Mouse (Mus musculus): ENCODE measurements around the gene Idh2.

The Idh2 gene

GRCm38 (mm10) chr7:80123115-80123514, 7.9 kb upstream of the Idh2 start:
- DNase-seq (ENCODE audit: low spot score): no peak

DNA sequence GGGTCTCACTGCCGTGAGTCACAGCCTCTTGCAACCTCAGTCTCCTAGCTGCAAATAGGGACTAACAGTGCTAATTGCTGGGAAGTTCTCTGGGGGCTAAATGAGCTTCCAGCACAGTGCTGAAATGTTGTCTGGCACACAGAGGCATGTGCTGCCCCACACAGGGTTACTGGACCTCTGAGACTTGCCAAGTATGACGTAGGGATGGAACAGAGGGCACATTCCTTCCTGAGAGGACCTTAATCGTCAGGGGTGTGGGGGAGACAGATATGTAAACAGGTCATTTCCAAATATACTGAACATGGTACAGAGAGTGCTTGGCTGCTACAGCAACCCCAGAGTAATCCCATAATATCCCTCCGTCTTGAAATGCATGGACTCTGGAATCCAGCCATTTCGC, 5.9 kb upstream of the Idh2 start:
- DNase-seq (ENCODE audit: low spot score): no peak

DNA sequence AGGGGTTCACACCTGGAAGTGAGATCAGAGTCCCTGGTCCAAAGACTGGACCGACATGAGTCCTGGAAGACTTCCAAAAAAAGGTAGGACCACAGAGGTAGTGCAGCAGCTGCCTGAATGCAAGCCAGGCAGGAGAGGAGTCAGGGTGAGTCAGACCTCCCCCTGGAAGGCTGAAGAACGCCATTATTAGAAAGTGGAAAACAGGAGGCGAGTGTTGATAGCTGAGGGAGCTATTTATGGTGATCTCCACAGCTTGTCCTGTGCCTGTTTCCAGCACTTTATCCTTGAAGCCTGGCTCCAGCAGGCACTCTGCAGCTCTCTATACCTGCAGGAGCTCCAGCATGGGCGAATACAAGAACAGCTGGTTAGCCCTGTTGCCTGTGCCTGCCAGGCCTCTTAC, 4.0 kb upstream of the Idh2 start:
- DNase-seq (ENCODE audit: low spot score): no peak

GRCm38 (mm10) chr7:80116158-80116557, 966 bp upstream of the Idh2 start:
- no peak for DNase-seq (ENCODE audit: low spot score)

- DNase-seq (ENCODE audit: low spot score): peak; percentile 54
These were observed 555 bp downstream of the Idh2 start for GRCm38 (mm10) chr7:80114451-80115223.

GRCm38 (mm10) chr7:80113989-80114388, 1.2 kb downstream of the Idh2 start:
- no peak for DNase-seq (ENCODE audit: low spot score)

DNA sequence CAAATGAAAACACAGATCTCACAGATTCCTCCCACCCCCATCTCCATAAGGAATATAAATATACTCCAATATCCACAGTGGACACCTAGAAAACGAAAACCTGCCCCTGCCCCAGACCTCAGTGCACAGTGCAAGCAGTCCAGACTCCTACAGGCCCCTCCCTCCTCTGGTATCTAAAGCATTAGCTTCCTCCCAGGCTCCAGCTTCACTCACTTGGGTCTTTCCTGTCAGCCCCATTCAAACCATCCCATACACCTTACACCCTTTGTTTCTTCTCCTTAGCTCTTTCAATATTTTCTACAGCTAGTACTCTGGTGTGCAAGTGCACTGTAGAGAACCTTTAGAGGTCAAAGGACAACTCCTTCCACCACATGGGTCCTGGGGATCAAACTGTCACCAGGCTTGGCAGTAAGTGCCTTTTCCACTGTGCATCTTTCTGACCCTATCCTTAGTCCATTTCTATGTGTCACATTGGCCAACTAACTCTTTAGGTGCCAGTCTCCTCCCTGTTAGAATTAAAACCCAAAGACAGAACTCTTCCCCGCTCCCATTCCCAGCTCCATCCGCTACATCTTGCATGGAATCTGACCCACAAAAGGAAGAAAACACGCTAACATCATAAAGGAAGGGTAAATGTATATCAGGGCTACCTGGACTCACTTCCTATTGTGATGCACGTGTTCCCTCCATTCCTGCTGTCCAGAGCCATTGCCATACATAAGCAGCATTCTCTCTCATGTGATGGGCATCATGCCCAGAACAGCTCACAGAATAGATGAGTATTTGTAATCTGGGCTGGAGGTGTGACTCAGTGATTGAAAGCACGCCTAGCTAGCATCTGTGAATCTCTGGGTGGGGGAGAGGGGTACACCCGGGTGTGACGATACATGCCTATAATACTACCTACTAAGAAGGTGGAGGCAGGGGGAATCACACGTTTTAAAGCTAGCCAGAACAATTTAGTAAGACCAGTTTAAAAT, 3.8 kb downstream of the Idh2 start:
- DNase-seq (ENCODE audit: low spot score): no peak

DNA sequence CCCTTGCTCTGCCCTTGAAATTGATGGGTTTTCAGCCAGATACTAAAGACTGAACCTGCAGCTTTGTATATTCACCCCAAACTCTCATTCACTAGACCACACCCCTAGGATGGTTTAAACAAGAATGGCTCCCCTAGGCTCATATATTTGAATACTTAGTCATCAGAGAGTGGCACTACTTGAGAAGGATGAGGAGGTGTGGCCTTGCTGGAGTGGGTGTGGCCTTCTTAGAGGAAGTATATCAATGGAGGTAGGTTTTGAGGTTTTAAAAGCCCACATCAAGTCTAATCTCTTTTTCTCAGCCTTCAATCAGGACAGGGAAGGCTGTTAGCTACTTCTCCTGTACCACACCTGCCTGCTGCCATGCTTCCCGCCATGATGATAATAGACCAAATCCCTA, 8.8 kb downstream of the Idh2 start:
- no peak for DNase-seq (ENCODE audit: low spot score)

- no peak for DNase-seq (ENCODE audit: low spot score)
These were observed 9.4 kb downstream of the Idh2 start for GRCm38 (mm10) chr7:80105637-80106390.

GRCm38 (mm10) chr7:80103335-80103734, 11.9 kb downstream of the Idh2 start:
- DNase-seq (ENCODE audit: low spot score): no peak

GRCm38 (mm10) chr7:80098389-80098976, 16.7 kb downstream of the Idh2 start:
- DNase-seq (ENCODE audit: low spot score): no peak

GRCm38 (mm10) chr7:80095598-80096309, 19.4 kb downstream of the Idh2 start:
- no peak for DNase-seq (ENCODE audit: low spot score)

- no peak for DNase-seq (ENCODE audit: low spot score)
These were observed 20.7 kb downstream of the Idh2 start for GRCm38 (mm10) chr7:80094481-80094880.

GRCm38 (mm10) chr7:80092351-80093046, 22.7 kb downstream of the Idh2 start:
- no peak for DNase-seq (ENCODE audit: low spot score)

DNA sequence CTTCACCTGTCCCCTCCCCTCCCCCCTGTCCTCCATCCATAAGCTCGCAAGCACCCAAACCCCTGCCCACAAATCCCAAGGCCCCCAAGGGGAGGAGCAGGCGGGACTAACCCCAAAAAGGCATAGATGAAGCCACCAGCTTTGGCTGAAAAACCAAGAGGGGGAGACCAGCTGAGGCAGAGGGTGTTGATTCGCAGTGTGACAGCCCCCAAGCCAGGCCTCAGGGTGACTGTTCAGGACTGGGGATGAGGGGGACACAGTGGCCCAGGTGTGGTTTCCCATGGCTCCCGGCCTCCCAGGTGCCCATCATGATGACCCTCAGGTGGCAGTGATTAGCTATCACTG, 23.4 kb downstream of the Idh2 start:
- DNase-seq (ENCODE audit: low spot score): no peak

GRCm38 (mm10) chr7:80091004-80091865, 24.0 kb downstream of the Idh2 start:
- no peak for DNase-seq (ENCODE audit: low spot score)

DNA sequence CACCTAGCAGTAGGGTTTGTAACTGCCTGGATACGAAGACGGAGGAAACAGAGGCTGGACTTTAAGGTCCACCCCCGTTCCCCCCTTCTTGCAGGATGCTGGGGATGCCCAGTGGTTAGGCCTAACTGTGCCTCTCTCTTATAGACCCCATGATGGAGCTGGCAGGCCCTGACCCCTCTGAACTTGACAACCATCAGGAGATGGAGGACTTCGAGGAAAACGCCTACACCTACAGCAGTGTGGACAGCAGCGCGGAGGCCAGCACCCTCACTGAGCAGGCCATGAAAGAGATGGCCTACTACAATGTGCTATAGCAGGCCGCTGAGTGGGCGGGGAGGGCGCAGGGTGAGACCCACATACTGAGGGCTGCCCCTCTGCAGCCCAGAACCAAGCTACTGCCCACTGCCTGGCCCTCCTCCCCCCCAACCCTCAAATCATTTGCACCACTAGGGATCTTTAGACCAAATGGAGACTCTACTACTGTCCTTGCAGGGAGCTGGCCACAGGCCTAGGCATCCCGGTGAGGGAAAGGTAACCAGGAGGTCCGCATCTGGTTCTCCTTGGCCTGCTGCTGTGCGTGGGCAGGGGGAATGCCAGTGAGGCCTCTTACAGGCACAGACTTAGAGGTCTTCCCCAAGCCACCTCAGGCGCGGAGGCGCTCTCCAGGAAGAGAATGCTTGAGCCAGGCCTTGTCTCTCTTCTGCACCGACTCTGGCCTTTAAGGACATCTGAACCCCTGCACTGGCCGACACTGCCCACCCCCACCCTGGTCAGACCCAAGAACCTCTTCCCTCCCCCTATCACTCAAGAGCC, 24.8 kb downstream of the Idh2 start:
- DNase-seq (ENCODE audit: low spot score): no peak

DNA sequence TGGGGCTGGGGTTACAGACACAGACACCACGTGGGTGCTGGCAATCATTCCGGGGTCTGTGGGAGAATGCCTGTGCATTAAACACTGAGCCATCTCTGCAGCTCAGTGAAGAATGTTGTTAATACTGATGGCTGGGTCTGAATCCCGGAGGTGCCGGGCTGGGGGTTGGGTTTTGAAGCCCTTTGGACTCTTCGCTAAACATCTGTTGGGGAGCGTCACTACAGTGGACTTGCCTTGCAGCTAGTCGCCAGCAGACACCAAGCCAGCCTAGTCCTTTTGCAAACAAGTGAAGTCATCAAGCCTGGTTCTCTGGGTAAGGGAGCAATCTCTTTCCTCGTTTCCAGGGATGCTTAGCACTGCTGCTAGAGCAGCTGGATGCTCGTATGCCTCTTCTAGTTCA, 27.0 kb downstream of the Idh2 start:
- DNase-seq (ENCODE audit: low spot score): no peak
